Mouse (Mus musculus) NIH3T3 (cell line): Measurements from ENCODE around the gene Grm7.

ENCODE experiments used
- DNase-seq: peaks from one replicate; pipeline ENCODE4 v3.0.0-alpha.2; 2012; ENCODE audit warnings: low read depth

The Grm7 gene

DNA sequence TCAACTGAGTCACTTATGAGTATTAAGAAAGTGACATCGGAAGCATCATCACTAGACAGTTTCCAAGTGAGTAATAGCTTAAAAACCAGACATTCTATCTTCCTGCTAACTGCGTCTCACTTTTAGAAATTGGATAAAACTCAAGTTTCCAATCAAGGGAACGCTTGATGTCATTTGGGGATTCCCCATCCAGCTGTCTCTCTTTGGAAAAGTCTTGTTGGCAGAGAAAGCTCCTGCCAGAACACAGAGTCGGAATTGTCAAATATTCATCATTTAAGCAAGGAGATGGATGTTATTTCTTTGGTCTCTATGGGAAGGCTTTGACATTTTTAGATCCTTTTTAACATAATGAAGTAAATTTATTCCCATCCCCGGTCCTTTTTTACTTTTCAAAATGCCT is 336.6 kb downstream of the Grm7 start:
- DNase-seq, result no peak

GRCm38 (mm10) chr6:111039099-111039498 is 393.7 kb downstream of the Grm7 start:
- no peak for DNase-seq

- no peak for DNase-seq
Observed at GRCm38 (mm10) chr6:111045896-111046295, 400.5 kb downstream of the Grm7 start.

DNA sequence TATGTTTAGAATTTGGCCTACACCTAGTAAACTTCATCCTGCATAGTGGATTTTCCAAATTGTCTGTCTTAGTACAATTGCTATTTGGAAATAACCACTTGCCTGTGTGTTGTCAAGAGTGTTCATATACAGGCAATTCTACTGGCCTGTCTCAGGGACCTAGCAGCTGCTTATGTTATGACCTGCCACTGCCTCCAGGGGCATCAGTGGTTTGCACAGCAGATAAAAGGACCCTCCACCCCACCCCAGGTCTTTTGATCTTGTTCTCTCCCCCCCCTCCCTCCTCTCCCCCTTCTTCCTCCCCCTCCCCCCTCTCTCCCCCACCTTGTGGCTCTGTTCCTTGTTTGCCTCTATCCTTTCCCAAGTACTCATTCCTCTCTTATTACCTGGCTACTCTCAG is 403.9 kb downstream of the Grm7 start:
- DNase-seq, result no peak

DNA sequence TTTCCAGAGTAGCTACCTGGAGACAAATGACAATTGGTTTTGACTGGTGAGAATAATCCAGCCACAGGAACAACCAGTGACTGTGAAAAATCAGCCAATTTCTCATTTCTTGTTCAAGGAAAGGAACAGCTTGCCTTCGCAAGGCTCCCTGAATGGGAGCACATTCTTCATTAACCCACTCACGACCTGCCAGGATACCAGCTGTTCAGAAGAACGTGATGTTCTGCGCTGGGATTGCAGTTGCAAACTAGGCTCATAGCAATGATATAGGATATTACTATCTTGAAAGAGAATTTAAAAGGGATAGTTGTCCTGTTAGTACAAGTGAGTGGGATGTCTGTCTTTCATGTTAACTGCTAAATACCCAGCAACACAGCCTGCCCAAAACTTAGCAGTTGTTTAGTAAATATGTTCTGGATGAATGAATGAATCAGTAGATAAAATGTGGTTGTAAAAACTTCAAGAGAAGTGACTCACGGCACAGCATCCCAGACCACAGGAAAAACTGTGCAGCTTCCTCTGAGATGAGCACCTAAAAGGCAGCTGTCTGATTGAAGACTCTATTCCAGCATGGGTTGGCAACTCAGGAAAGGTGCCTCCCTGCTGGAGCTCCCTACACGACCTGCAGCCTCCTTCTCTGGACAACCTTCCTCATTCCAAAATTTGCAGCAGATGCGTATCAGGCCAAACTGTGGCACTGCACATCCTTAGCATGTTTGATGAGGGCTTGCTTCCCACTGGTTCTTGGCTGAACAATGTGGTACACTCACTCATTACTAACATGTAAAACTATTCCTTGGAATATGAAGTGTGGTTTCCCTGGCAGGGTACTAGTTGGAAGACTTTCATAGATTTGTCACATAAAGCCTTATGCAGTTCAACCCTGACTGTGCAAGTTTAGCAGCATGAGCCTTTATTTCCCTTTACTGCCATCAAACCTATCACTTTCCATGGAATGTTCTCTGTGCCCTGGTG is 408.9 kb downstream of the Grm7 start:
- no peak for DNase-seq

GRCm38 (mm10) chr6:111057798-111058197 is 412.4 kb downstream of the Grm7 start:
- DNase-seq, result no peak

DNA sequence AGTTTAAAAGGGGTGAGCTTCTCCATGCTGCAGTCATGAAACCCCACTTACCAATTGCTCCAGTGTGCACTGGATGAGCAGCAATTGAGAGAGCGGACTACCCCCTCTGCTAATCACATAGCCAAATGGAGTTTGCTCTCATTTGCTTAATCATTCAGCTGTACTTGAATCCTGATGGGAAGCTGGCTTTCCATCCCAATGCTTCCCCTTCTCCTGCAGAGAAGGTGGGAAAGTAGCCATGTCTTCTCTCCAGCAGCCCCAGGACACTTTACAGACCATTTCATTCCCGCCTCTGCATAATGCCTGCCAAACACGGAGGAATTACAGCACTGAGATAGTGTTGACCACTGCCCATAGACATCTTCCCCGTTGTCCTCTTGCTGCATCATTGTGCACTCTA is 414.6 kb downstream of the Grm7 start:
- no peak for DNase-seq

- no peak for DNase-seq
Observed at GRCm38 (mm10) chr6:111084569-111084968, 439.2 kb downstream of the Grm7 start.

GRCm38 (mm10) chr6:111094818-111095217 is 449.4 kb downstream of the Grm7 start:
- no peak for DNase-seq

GRCm38 (mm10) chr6:111105485-111105884 is 460.1 kb downstream of the Grm7 start:
- DNase-seq, result no peak

DNA sequence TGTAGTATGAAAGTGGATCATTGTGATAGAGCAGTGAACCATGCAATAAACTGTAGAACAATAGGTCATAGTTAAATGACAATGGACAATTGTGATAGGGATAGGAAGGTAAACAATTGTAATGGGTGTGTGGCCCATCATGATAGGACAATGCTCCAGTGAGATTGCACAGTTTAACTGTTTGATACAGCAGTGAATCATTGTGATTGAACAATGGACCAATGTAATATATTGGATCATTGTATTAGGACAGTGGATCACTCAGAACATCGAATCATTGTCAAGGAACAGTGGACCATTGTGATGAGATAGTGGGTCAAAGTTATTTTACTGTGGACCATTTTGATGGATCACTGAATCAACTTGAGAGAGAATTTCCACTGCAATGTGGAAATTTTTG is 515.7 kb downstream of the Grm7 start:
- no peak for DNase-seq

DNA sequence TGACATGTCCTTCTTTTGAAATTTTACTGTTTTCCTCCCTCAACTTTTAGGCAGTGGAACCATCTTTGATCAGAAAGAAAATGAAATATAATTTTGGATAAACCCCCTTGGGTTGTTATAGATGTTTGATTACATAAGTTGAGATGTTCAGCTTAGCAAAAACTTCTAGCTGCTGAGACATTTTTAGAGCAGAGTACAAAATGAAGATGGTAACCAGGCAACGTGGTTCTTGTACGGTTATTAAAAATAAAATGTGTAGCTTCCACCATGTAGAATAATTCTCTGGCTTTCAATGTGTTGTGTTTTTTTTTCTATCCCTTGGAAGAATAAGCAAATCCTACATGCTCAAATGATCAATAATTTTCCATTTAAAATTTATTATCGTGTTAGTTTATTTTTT is 550.0 kb downstream of the Grm7 start:
- DNase-seq, result no peak

DNA sequence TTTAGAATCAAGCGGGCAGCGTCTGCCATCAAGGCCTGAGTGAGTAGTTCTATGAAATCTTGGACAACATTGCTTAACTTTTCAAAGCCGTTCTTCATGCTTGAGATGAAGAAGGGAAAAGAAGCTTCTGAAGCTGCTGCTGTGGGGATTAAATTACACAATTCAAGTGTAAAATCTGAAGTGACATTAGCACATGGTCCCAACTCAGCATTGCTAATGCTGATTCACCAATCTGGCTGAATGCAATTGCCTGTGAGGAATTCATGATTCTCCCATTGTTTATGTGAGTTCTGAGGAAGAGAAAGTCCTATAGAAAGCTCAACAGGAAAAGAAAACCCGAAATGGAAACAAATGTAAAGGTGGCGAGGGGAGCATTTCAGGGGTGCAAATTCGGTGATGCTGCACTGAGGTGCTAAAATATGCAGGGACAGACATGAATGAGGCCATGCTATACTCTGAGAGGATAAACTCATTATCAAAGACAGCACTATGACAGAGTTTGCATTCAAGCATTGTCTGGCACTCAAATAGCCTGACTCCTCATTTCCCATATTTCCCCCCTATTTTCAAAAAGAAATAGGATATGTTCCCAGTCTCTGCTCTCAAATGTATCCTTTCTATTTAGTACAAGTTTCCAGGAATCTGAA is 575.8 kb downstream of the Grm7 start:
- no peak for DNase-seq

DNA sequence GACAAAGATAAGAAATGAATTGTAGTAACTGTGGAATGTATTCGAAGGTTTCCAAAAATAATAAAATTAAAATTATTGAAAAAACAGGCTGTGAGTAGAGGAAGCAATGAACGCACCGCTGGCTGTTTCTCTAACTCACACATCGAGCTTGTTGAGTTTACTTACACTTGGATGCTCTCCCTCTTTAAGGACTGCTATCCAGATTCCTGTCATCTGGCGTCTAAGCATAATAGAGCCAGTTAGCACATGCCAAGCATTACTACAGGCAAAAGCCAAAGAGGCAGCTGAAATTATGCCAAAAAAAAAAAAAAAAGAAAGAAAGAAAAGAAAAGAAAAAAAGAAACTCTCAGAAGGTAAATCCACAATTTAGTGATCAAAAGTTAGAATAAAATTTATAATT is 609.8 kb downstream of the Grm7 start:
- DNase-seq, result no peak

GRCm38 (mm10) chr6:111256939-111257338 is 611.6 kb downstream of the Grm7 start:
- no peak for DNase-seq

DNA sequence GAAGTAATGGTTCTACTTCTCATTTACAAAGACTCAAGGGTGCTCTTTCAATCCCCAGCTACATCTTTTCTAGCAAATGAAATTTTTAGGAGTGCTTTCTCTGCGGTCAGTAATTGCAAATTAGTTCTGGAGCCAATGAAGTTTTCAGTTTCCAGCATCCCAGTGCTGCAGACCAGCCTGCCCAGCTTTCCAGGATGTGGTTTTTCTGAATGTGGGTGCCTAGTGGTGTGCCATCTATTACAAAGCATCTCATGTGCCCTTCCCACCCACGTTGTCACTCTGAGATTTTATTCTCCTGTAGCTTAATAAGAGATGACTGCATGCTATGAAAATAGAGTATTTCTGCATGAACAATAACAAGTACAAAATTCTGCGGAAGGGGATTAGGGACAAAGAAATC is 612.9 kb downstream of the Grm7 start:
- no peak for DNase-seq

- no peak for DNase-seq
Observed at GRCm38 (mm10) chr6:111261181-111261580, 615.8 kb downstream of the Grm7 start.

DNA sequence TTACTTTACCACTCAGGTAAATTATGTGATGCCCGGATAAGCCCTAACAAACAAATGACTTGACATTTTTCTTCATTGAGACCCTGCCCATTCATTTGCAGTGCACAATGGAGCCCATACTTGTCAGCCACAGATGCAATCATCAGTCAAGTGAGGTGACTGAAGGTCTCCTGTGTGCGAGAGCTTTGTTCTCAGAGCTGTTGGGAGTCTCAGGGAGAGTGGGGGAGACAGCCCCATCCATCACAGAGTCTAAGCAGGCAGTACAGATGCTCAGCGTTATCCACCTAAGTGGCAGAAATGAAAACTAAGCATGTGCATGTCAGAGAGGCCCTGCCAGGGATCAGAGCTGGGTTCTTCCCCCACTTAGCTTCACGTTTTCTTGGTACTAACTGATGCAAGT is 631.3 kb downstream of the Grm7 start:
- DNase-seq, result no peak

DNA sequence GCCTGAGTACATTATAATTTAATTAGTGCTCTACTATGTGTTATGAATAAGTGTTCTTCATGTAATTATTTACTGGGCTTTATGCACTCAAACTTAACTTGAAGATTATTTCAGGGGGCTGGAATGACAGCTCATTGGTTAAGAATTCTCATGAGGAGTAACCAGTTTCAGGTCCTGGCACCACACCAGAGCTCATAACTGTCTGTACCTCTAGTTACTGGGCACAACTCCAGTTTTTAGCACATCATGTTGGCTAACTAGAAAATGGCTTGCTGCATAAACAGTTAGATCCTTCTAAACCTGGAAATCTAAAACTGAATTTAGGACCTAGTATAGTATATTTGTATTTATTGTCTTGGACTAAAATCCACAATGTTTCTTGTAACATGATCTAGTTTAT is 633.1 kb downstream of the Grm7 start:
- no peak for DNase-seq

GRCm38 (mm10) chr6:111293505-111294001 is 648.2 kb downstream of the Grm7 start:
- no peak for DNase-seq

- no peak for DNase-seq
Observed at GRCm38 (mm10) chr6:111303912-111304555, 658.7 kb downstream of the Grm7 start.

- no peak for DNase-seq
Observed at GRCm38 (mm10) chr6:111361681-111362080, 716.3 kb downstream of the Grm7 start.

GRCm38 (mm10) chr6:111368111-111368510 is 722.7 kb downstream of the Grm7 start:
- no peak for DNase-seq
